Mouse (Mus musculus) E14TG2a.4 (cell line): ENCODE measurements around the gene Ttc28.

Experiments
- H3K27me3 ChIP-seq: 2 replicates; pipeline ENCODE4 v1.6.1; 2014; ENCODE audit warnings: low read length, control low read depth; ENCODE audit not compliant: insufficient read depth
- H3K36me3 ChIP-seq: 2 replicates; pipeline ENCODE4 v1.6.1; 2014; ENCODE audit warnings: low read length, control low read depth; ENCODE audit not compliant: insufficient read depth
- H3K4me1 ChIP-seq: replicated peaks from 2 replicates; pipeline ENCODE4 v1.6.1; 2014; ENCODE audit warnings: low read depth, low read length, control low read depth
- H3K4me3 ChIP-seq: replicated peaks from 2 replicates; pipeline ENCODE4 v1.5.1; 2014; ENCODE audit warnings: mild to moderate bottlenecking, low read length
- H3K9me3 ChIP-seq: 2 replicates; pipeline ENCODE4 v1.6.1; 2014; ENCODE audit warnings: low read length, control low read depth
- CTCF ChIP-seq: conservative IDR thresholded peaks from 2 replicates; pipeline ENCODE4 v1.5.1; 2014; ENCODE audit warnings: low read length
- NANOG ChIP-seq: IDR thresholded peaks from 2 replicates; pipeline ENCODE4 v1.6.1; 2014; ENCODE audit warnings: borderline replicate concordance, low read length, mixed read lengths
- POU5F1 ChIP-seq: IDR thresholded peaks from 2 replicates; pipeline ENCODE4 v1.6.1; 2014; ENCODE audit warnings: low read length, borderline replicate concordance

Ttc28 gene

DNA sequence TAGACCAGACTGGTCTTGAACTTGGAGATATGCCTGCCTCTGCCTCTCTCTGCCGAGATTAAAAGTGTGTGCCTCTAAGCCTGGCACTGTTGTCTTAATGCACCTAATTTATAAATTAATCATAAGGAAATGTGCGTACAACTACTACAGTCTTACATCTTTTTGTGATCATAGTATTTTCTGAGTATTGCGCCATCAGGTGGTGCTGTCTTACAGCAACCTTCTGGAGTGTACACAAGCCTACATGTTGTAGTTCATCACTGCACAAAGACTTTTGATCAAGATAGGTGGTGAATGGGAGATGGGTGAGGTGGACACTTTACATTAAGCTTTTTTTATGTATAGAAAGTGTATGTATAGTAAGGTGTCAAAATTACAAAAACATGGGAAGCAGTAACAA is 45.0 kb downstream of the Ttc28 start:
- Histone ChIP-seq H3K36me3 (no peaks in the 10 kb centered on the region), H3K4me1 (no peaks in the 10 kb centered on the region), H3K4me3 (no peak overlapping the region), H3K9me3 (no peaks in the 10 kb centered on the region), H3K27me3 (peaks cover 3% of the 10 kb centered on the region; the same call in 1 of the 2 replicates)
- no peak for TF ChIP-seq CTCF
- TF ChIP-seq NANOG, result no peak
- no peak for TF ChIP-seq POU5F1

DNA sequence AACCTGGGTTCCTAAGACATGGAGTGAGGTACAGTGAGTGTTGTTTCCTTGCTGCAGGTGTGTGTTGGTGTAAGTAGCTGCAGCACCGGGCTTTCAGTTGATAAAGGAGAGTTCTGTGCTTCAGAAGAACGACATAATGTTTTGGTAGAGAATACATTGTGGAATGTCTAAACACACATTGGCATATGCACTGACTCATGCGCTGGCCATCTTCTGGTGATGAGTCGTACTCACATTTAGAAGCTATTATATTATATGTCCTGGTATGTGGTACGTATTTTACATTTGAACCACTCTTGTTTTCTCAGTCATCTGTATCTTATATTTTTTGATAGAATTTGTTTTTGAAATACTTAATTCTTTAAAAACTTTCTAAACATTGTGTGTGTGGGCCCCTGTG is 46.2 kb downstream of the Ttc28 start:
- TF ChIP-seq CTCF (no peak), NANOG (no peak), POU5F1 (no peak)
- H3K4me3 ChIP-seq, result no peak overlapping the region
- H3K4me1 ChIP-seq, result no peaks in the 10 kb centered on the region
- H3K9me3 ChIP-seq, result no peaks in the 10 kb centered on the region
- H3K27me3 ChIP-seq, result peaks cover 3% of the 10 kb centered on the region; the same call in 1 of the 2 replicates
- no peaks in the 10 kb centered on the region for H3K36me3 ChIP-seq

DNA sequence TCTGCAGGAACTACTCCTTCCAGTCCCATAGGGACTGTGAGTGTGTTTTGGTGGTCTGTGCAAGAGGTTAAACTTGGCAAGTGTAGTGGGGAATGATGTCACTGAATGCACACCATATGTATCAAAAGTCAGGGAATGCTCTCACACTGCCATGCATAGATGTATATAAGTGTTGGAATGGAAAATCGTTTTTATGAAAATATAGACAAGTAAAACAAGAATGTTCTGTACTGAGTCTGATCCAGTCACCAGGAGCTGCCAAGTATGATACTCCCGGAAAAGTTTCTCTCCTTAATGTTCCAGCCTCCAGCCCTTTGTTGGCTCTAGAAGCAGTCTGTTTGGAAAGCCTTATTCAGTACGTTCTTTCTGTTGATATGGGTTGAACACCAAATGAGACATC is 48.7 kb downstream of the Ttc28 start:
- Histone ChIP-seq H3K4me3 (no peak overlapping the region), H3K36me3 (no peaks in the 10 kb centered on the region), H3K27me3 (0 out of 2 replicates have a peak, but pooled peaks cover under 1% of the 10 kb centered on the region), H3K9me3 (no peaks in the 10 kb centered on the region), H3K4me1 (no peaks in the 10 kb centered on the region)
- TF ChIP-seq POU5F1 (no peak), CTCF (no peak), NANOG (no peak)

DNA sequence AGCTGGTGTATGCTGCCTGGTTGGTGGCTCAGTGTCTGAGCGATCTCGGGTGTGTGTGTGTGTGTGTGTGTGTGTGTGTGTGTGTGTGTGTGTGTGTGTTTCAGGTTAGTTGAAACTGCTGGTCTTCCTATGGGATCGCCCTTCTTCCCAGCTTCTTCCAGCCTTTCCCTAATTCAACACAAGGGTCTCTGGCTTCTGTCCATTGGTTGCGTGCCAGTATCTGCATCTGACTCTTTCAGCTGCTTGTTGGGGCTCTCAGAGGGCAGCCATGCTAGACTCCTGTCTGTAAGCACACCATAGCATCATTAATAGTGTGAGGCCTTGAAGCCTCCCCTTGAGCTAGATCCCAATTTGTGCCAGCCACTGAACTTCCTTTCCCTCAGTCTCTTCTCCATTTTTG is 49.7 kb downstream of the Ttc28 start:
- TF ChIP-seq CTCF (no peak), NANOG (no peak), POU5F1 (no peak)
- Histone ChIP-seq H3K4me1 (no peaks in the 10 kb centered on the region), H3K36me3 (no peaks in the 10 kb centered on the region), H3K9me3 (no peaks in the 10 kb centered on the region), H3K27me3 (no peaks in the 10 kb centered on the region), H3K4me3 (no peak overlapping the region)

- Histone ChIP-seq H3K36me3 (no peaks in the 10 kb centered on the region), H3K4me1 (no peaks in the 10 kb centered on the region), H3K4me3 (no peak overlapping the region), H3K9me3 (no peaks in the 10 kb centered on the region), H3K27me3 (no peaks in the 10 kb centered on the region; the same call in 1 of the 2 replicates)
- TF ChIP-seq CTCF (no peak), NANOG (no peak), POU5F1 (no peak)
Observed at GRCm38 (mm10) chr5:110936606-110937005, 57.0 kb downstream of the Ttc28 start.

DNA sequence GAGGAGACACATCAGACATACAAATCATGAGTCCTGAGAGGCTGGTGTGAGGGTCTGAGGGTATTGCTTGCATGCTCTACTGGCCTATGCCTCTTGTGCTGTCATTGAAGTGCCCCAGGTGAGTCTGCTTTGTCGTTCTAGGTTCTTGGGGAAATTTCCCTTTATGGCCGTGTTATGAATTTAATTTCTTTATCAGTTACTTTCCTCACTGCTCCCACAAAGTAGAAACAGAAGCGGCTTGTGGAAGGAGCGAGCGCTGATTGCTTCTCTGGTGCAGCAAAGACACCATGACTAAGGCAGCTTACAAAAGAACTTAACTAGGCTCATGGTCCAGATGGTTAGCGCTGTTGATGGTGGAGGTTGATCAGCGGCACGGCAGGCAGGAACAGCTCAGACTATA is 64.7 kb downstream of the Ttc28 start:
- no peaks in the 10 kb centered on the region for H3K9me3 ChIP-seq
- no peak for TF ChIP-seq NANOG
- TF ChIP-seq POU5F1, result no peak
- TF ChIP-seq CTCF, result no peak

DNA sequence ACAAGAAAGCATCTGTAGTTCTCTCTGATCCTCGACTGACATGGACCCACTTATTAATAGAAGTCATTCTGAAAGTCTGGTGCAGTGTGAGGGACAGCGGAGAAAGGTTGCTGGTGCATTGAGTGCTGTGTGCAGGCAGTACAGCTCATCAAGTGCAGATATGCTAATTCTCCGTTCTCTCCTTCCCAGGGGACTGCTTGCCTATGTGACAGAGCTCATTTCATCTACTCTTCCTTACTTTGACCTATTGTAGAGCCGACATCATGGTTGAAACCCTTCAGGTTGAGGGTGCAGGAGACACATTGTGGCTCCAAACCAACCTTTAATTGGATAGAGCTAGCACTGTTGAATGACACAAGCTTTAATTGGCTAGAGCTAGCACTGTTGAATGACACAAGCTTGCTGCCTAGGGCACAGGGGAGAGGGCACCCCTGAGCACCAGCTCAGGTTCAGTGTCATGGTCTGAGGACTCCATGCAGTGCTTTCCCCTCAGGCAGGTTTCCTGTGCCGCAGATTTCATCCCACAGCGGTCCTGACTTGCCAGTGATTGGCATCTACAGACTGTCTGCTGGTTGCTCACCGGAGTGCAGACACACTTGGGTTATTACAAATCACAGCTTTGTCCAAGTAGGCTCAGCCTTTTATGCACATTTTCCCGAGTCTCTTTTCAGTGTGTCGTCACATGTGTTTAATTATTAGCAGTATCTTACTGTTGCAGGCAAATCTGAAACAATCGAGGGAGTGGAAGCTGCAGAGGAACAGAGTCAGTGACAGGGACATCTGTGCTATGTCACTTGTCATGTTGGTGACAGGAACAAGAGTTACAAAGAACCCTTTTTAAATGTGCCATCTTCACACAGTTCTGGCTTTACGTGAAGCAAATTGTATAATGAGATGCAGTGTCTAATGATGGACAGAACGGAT is 69.1 kb downstream of the Ttc28 start:
- no peaks in the 10 kb centered on the region for H3K36me3 ChIP-seq
- H3K4me1 ChIP-seq, result peaks cover 5% of the 10 kb centered on the region
- no peak for TF ChIP-seq NANOG
- TF ChIP-seq POU5F1, result no peak
- TF ChIP-seq CTCF, result no peak
- H3K4me3 ChIP-seq, result no peak overlapping the region
- no peaks in the 10 kb centered on the region; the same call in 1 of the 2 replicates for H3K9me3 ChIP-seq
- H3K27me3 ChIP-seq, result no peaks in the 10 kb centered on the region

More for the DNA sequence above, 64.7 kb downstream of the Ttc28 start:
- Histone ChIP-seq H3K27me3 (no peaks in the 10 kb centered on the region), H3K4me3 (no peak overlapping the region), H3K36me3 (no peaks in the 10 kb centered on the region), H3K4me1 (no peaks in the 10 kb centered on the region)

DNA sequence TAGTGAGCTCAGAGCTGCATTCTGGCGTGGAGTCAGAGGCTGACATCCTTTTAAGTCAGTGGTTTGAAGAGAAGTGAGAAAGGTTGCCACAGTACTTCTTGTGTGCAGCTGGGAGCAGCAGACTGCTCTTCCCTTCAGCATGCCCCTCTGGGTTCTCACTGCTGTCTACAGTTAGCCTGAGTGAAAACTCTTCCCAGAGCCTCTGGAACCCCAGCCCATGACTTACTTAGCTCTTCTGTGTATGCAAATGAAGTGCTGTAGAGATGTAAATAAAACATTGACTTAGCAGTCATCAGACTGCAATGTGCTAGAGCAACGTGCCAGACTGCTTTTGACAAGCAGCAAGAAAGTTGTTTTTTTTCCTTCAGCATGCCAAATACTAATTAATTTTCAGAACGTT is 70.2 kb downstream of the Ttc28 start:
- peaks cover 5% of the 10 kb centered on the region for H3K4me1 ChIP-seq
- H3K4me3 ChIP-seq, result no peak overlapping the region
- no peaks in the 10 kb centered on the region for H3K36me3 ChIP-seq
- no peaks in the 10 kb centered on the region; the same call in 1 of the 2 replicates for H3K9me3 ChIP-seq
- TF ChIP-seq POU5F1 (no peak), NANOG (no peak), CTCF (no peak)
- no peaks in the 10 kb centered on the region for H3K27me3 ChIP-seq

DNA sequence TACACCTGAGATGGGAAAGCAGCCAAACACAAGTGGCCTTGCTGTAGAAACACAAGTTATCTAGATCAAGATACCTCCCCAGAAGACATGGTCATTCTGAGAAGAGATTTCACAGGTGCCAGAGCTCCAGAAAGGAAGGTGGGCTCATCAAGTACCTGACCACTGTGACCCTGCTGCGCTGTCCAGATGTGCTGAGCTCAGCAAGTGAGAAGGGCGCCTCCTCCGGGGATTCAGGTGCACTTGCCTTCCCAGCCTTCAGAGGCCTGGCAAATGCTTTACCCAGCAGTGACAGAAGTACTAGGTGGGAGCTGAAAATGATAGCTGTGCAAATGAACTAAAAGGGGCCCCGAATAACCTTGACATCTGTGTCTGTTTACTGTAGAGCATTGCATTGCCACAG is 78.6 kb downstream of the Ttc28 start:
- no peaks in the 10 kb centered on the region for H3K27me3 ChIP-seq
- no peaks in the 10 kb centered on the region for H3K4me1 ChIP-seq
- no peak for TF ChIP-seq CTCF
- H3K36me3 ChIP-seq, result no peaks in the 10 kb centered on the region
- no peaks in the 10 kb centered on the region for H3K9me3 ChIP-seq
- no peak overlapping the region for H3K4me3 ChIP-seq
